Mouse (Mus musculus): ENCODE results near the gene Acsm5.

DNA sequence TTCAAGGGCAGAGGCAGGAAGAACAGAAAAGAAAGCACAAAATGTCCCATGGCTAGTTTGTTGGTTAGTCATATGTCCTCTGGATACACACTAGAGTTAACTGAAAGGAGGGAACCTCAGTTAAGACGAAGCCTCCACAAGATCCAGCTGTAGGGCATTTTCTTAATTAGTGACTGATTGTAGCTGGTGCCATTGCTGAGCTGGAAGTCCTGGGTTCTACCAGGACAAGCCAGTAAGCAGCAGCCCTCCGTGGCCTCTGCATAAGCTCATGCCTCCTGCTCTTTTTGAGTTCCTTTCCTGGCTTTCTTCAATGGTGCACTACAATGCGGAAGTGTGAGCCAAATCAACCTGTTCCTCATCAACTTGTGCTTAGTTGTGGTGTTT, 41.2 kb downstream of the Acsm5 start:
- TF ChIP-seq CTCF (IDR thresholded peaks at IDR 0.05; ENCODE audit: control insufficient read depth, insufficient read depth, insufficient replicate concordance, low read depth, low read length) (no peak), POLR2A (IDR thresholded peaks at IDR 0.05; ENCODE audit: control insufficient read depth, low read depth, low read length) (no peak)

Data from testis, adult 2 months (tissue).